Mouse (Mus musculus): Measurements from ENCODE around the gene Nrp2.

Nrp2 gene

GRCm38 (mm10) chr1:62859556-62860300, 156.6 kb downstream of the Nrp2 start:
- no peak for DNase-seq (ENCODE audit: low spot score in 2 of 2)

GRCm38 (mm10) chr1:62860327-62860726, 157.2 kb downstream of the Nrp2 start:
- no peak for DNase-seq (ENCODE audit: low spot score in 2 of 2)

GRCm38 (mm10) chr1:62860788-62861187, 157.7 kb downstream of the Nrp2 start:
- DNase-seq (ENCODE audit: low spot score in 2 of 2) = no peak

Data from natural killer cell, adult 2 months (primary cell).